Mouse (Mus musculus) 416B (cell line): ENCODE measurements around the gene Abca3.

Experiments used
- DNase-seq: peaks from one replicate; pipeline ENCODE4 v3.0.0; 2011; ENCODE audit warnings: low read depth

Gene Abca3

DNA sequence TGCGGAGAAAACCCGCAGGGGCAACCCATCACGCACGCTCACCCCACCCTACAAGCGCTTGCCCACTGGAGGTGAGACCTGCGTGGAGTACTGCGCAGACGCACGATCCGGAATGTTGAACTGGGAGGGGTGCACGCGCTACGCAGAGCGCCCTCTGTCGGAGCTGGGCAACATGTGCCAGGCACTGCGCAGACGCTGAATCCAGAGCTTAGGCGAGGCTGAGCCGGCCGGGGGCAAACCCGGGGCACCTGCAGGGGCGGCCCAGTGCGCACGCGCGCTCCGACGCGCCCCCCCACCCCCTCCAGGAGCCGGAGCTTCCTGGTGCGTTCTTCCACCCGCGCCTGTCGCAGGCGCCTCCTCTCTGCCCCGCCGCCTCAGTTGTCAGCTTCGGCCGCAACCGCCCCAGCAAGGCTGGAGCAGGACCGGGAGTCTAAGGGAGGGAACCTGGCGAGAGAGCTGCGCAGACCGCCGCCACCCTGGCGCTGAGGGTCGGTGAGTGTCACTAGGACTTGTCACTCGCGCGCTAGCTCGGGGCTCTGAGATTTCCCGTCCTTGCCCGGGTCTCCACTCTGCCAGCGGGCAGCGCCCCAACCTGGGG, at the start of gene Abca3:
TSS of gene Abca3 (plus strand) at position 191 of the 598 bp plus-strand sequence.
- DNase-seq = peak; percentile 95

DNA sequence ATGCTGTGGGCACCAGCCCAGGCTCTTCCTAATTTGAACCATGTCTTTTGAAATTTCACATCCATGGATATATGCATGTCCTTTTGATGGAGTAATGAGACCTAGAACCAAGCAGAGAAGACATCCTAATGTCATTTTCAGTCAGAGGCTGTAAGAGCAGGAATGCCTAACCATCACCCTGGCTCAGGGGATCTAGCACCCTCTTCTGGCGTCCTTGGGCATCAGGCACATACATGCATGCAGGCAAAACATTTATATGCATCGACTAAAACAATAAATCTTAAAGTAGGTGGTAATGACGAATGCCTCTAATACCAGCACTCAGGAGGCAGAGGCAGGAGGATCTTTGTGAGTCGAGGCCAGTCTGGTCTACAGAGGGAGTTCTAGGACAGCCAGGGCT, 44.2 kb upstream of the Abca3 start:
- DNase-seq = peak; percentile 80

DNA sequence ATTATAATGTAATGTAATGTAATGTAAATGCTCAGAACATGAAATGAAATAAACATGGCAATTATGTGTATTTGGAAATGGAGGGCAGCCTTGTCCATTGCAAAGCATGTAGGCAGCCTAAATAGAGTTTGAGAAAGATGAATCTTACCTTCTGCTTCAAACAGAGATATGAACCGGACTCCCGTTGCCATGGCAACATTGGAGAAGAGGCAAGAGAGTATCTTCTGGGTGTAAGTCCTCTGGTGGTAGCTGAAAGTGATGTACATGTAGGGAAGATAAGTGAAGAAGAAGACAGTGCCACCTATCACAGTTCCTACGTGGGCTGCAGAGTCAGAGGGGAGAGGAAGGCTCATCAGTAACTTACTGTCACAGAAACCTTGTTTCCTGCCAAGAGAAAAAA, 30.9 kb upstream of the Abca3 start:
- no peak for DNase-seq

DNA sequence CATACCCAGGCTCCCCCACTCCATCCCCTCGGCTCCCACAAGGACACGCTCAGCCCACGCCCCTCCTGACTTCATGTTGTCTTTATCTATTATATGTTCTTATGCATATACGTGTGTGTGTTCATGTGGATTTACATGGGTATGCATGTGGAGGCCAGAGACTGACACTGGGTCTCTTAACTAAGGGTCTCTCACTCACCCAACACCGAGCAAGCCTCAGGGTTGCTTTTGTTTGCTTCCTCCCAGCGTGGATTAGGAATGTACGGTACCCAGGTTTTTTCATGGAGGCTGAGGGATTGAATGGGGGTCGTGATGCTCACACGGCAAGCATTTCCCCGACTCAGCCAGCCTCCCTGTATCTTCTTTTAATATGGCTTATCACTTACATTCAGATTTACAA, 26.7 kb upstream of the Abca3 start:
- DNase-seq = no peak

DNA sequence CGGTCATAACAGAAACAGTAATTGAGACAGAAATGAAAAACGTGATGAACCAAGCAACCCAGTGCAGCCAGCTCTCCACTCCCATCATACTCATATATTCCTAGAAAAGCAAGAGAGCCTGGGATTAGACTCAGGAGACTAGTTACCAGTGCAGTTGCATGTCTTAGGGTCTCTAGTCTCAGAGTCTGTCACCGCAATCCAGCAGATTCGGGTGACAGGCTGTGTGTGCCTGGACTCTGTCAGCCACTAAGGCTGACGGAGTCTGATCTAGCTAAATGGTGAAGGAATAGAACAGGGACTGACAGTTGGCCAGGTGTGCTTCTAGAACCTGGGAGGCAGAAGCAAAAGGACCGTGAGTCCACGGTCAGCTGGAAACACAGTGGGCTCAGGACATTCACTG, 24.1 kb upstream of the Abca3 start:
- DNase-seq = no peak

DNA sequence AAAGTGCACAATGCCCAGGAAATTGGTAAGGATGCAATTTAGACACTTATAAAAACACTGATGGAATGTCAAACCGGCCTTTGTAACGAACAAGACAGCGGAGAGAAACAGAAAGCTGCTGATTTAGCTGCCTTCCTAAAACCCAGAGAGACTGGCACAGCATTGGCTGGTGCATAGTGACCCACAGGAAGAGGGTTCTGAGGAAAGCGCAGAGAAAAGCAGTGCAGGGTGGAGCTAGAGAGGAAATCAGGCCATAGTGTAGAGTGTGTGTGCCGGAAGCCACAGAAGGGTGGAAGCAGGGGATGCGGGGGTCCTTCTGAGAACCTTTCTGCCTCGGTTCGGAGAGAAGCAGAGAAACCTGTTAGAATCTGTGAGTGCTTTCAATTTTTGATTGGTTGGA, 7.1 kb upstream of the Abca3 start:
- DNase-seq = peak; percentile 80

DNA sequence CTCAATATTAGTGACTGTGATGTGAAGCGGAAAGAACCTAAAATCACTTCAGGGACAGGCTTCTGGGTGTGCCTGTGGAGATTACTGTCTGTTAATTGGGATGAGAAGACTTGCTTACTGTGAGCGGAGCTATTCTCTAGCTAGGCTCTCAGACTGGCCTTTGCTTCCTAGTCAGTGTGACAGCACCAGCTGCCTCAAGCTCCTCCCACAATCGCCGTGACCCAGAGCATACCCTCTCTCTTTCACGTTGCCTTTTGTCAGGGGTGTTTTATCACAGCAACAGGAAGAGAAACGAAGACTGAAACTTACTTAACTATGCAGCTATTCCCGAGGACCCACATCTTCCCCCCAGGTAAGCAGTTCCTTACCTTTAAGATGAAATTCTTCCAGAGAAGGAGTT, 4.9 kb upstream of the Abca3 start:
- no peak for DNase-seq

DNA sequence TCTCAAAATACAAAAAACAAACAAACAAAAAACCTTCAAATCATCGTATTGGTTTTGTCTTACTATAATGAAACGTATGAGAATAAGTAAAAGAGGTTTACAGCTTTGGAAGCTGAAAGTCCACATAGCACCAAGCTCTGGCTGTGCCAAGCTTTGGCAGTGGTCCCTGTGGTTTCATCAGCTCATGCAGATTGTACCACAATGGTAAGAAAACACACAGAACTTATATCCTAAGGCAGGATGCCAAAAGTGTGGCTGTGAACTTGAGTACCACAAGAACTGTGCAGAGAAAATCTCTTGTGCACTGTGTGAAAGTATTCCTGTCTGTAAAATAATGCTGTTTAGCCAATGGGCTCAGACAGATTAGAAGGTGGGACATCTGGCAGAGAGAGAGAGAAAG, 2.6 kb upstream of the Abca3 start:
- peak; percentile 91 for DNase-seq

DNA sequence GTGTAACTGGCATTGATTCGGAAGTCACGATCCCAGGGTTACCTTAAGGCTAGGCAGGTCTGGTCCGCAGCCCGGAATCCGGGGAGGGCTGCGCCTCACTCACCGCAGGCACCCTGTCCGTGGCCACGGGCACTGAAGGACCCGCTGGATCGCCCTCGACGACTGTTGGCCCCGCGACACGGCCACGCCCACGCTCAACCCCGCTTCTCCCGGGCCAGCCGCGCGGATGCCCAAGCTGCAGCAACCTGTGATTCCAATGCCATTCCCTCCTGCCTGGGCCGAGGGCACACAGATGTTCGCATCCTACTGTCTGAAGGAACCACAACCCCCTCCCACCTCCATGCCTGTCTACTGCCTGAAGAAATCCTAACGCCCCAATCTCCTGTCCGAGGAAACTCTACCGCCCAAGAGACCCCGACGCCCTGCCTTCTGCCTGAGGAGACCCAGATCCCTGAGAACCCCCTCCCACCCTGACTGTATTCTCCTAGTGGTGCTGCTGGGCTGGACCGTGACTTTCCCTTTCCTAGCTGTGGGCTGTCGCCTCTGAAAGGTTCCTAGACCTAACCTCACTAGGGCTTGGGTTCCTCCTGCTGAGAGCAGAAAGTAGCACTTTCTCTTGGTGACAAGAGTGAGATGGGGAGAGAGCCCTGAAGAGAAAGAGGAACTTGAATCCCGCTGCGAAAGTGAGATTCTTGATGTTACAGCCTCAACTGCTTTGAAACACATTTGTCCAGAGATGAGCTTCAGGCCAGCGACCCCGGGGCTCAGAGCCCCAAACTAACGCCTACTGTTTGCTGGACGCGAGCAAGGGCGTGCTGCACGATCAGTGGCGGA, 607 bp upstream of the Abca3 start, which contains the start of gene Abca17:
TSS of gene Abca17 (minus strand) at position 143 of the 834 bp plus-strand sequence.
- no peak for DNase-seq

DNA sequence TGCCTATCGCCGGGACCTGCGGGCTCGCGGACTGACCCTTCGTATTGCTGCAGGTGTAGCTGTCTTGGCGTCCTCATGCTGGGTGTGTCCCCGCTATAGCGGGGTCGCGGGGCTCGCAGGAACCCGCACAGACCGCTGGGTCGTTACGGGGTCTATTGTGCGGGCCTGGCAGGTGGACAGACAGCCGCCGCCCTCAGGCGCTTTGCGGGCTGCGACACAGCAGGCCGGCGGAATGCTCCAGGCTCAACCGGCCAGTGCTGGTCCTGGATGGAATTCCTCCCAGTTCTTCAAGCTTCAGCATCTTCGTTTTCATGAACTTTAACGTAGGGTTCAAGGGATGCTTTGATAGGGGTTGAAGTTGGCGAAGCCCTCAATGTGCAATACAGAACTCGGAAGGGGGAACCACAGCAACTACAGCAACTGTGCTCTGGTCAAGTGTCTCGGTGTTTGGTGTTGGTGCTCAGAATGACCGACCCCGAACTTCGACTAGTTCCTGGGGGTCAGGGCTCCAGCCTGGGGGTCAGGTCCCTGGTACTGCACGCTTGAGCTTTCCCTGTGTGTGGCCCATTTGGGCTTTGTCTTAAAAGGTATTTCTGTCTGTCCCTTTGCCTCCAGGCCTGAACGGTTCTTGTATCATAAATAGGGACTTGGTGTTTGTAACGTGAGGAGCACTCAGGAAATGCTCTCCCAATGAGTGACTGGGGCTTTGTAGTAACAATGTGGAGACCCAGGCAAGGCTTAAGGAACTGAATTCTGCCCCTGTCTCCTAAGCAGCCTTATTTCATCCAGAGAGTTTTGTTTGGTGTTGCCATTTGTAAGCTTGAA, 832 bp downstream of the Abca3 start:
- peak; percentile 51 for DNase-seq

DNA sequence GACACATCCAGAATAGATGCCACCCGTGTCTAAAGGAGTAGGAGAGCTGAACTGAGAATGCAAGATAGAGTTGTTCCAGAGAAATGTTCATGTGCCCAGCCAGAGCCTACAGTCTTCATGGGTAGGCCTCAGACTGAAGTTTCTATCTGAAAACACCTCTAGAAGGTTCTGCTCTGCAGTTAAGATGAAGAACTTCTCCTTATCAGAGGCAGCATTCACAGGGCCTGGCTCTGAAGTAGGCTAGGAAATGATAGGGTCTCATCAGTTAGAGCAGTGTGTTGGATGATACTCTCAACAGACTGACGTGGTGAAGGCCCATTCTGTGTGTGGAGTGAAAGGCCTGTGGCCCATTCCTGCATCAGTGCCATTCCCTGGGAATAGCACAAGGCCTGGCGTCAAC, 2.2 kb downstream of the Abca3 start:
- no peak for DNase-seq

DNA sequence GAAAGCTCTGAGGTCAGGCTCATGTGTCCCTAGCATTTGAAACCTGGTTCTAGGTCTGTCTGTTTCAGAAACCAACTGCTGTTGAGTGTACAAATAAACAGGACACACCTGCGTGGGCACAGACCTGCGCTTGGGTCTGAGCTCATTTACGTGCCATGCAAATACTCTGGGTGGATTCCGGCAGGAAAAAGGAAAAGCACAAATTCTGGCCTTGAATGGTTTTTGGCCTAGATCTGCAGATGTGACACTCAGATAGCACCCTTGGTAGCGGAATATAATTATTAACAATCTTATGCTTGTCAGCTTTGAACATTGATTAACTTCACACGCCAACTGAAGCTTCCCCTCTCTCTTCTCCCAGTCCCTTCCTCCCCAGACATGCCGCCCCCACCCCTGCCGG, 3.5 kb downstream of the Abca3 start:
- DNase-seq = no peak

DNA sequence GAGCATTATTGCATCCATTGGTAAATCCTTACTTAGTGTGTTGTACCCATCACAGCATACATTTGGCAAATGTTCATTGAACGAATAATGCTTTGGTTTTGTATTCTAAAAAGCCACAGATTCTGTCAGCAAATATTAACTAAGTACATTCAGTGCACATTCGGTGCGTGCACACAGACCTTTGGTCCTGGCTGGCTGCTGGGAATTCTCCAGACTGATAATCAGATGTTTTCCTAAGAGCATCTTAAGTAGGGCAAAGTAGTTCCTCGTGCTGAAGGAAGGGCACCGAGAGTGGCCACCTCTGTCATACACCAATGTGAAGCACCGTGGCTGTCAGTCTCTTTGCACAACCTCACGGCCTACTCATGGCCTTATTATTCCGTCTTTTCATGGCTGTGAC, 7.3 kb downstream of the Abca3 start:
- DNase-seq = no peak

DNA sequence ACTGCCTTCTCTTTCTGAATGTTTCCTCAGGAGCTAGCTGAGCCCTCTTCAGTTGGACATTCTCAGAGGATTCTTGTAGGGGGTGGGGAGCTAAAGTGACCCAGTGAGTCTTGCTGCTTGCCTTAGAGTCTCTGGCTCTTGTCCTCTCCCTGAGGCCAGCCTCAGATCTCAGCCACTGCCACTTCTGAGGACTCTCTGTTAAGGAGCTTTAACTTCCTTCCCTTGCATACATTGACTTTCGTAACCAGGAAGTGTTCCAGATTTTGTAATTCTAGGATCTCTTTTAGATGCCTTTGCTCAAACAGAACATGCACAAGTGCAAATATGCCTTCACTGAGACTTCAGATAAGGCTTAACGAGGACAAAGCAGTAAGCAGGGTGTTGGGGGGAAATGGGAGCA, 8.2 kb downstream of the Abca3 start:
- no peak for DNase-seq

DNA sequence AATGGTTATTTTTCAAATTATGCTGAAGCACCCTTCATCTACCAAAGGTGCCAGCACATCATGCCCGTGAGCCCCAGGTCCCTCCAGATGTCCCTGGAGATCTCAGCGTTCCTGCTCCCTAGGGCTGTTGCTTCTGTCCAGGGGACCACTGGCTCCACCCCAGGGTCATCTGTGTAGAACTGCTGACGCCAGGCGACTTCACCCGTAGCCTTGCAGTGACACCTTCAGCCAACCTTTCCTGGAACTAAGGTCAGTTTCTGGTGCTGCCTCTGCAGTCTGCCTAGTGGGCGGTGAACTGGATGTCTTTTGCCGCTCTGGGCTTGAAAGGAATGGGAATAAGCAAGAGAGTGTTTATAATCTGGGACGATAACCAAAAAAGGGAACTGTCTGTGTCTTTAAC, 9.1 kb downstream of the Abca3 start:
- no peak for DNase-seq

DNA sequence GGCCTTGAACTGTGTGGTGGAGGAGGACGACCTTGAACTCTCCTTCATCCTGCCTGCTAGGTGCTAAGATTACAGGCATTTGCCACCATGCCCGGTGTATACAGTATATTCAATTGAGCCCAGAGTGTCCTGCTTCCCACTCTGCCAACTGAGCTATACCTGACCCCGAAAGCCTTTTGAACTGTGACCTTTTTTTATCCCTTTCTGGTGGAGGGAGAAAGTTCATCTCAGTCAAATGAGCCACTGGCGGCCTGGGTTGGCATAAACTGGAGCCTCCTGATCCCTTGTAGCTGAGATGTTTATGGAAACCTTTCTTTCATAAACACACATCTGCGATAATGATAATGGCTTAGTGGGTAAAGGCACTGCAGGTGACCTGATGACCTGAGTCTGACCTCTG, 9.5 kb downstream of the Abca3 start:
- no peak for DNase-seq

DNA sequence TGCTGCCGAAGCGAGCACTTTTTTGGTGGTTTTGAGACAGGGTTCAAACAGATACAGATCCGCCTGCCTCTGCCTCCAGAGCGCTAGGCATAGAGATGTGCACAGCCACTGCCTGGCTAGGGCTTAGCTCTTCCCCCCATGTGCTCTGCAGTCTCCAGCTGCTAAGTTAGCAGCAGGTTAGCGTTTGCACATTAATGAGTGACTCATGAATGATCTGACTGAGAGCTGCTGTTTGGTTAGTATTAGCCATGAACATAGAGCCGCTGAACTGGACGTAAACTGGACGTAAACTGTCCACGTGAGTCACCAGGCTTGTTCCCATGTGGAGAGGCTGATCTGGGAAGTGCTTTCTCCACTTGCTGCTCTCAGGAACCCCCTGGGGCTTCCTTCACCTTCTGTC, 10.8 kb downstream of the Abca3 start:
- no peak for DNase-seq

DNA sequence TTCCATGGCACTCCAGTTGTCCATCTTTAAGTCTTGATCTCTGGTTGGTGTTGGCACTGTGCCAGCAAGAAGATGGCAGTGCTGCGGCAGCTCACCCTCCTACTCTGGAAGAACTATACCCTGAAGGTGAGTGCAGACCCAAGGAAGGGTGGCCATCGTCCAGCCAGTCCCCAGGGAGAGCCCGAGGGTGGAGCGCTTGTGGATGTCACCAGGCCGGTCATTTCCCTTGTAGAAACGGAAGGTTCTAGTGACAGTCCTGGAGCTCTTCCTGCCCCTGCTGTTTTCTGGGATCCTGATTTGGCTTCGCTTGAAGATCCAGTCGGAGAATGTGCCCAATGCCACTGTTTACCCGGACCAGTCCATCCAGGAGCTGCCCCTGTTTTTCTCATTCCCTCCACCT, 12.7 kb downstream of the Abca3 start:
- no peak for DNase-seq

DNA sequence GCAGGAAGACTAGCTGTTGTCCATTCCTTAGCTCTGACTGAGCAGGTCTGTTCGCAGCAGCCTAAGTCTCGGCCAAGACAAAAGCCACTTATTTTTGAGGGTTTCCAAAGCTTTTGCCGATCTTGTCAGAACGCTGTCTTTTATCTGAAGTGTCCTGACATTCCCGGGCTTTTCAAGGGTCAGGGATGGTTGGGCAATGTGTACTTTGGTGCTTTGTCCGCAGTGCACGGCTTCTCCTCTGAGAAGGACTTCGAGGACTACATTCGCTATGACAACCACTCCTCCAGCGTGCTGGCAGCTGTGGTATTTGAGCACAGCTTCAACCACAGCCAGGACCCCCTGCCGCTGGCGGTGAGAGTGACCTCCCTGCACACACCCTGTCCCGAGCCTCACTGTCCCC, 14.1 kb downstream of the Abca3 start:
- no peak for DNase-seq

DNA sequence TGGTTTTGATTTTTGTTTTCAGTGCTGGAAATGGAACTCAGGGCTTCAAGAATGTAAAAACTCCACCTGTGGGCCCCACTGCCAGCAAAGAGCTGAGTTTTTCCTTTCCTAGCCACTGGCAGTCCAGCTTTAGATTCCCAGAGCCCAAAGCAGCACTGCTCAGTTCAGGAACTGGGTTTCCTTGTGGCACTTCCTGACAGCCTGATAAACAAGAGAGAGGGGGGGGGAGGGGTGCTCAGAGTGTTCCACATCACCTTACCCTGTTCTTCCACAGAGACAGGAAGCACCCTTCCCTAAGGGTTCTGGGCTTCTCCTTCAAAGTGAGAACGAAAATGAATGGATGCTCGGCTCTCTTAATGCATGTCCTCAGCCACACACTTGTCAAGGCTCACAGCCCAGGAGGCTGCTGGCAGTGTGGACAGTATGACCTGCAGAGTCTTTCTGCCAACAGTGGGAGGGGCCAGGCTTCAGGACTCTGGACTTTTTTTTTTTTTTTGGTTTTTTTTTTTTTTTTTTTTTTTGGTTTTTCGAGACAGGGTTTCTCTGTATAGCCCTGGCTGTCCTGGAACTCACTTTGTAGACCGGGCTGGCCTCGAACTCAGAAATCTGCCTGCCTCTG, 23.5 kb downstream of the Abca3 start:
- no peak for DNase-seq

DNA sequence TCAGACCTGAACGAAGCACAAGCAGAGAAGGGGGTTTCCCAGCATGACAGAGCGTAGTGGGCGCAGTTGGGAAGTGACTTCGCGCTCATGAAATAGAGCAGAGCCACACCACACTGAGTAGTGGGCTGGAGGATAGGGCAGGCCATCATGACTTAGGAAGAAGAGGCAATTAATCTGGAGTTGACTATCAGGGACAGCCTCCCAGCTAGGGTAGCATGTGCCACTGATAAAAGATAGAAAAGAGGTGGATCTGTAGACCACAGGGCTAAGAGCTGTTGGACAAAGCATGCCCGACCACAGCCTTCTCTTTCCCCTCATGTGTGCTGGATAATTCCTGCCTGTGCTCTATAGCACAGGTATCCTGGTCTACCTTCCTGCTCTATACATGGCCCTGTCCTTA, 24.1 kb downstream of the Abca3 start:
- no peak for DNase-seq

DNA sequence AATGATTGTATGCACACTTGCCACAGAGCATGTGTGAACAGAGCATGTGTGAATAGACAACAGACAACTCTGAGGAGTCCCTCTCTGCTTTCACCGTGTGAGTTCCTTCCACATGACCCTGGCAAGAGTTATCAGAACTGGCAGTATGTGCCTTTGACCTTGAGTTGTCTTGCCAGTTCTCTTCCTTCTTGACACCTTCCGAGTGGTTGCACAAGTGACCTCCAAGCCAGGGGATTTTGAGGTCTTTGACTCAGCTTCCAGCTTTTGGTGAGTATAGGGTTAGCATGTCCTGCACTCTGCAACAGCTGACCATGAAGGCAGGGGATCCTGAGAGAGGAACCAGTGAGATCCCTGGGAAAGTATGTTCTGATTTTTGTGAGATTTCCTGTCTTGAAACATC, 26.7 kb downstream of the Abca3 start:
- DNase-seq = peak; percentile 34

DNA sequence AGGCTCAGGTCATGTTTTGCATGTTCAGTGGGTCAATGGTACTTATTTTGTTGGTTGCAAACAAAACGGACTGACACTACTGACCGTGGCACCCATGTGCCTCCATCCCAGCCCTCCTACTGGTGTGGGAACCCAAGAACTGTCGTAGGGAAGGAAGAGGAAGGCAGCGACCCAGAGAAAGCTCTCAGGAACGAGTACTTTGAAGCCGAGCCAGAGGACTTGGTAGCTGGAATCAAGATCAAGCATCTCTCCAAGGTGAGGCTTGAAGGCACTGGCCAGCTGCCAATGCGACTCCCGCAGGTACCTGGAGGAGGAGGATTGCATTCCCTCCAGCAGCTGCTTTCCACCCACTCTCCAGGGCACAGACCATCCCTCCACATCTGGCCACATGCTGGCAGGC, 32.0 kb downstream of the Abca3 start:
- no peak for DNase-seq
